Mouse (Mus musculus) E14TG2a.4 (cell line): ENCODE results near the gene Sema5b.

Experiments
- CTCF ChIP-seq: conservative IDR thresholded peaks from 2 replicates; pipeline ENCODE4 v1.5.1; 2014; ENCODE audit warnings: low read length
- POU5F1 ChIP-seq: IDR thresholded peaks from 2 replicates; pipeline ENCODE4 v1.6.1; 2014; ENCODE audit warnings: low read length, borderline replicate concordance

- TF ChIP-seq CTCF (no peak), POU5F1 (no peak)
These were observed 123.9 kb downstream of the Sema5b start for GRCm38 (mm10) chr16:35664847-35665246.
